Mouse (Mus musculus) ES-E14 (cell line): ENCODE results near the gene Tff1.

Experiments
- CHD2 ChIP-seq: IDR thresholded peaks from 2 replicates; pipeline ENCODE4 v1.6.1; 2014; ENCODE audit warnings: mild to moderate bottlenecking, low read depth, low read length, inconsistent platforms
- HCFC1 ChIP-seq: IDR thresholded peaks from 2 replicates; pipeline ENCODE4 v1.6.1; 2012; ENCODE audit warnings: low read length, inconsistent platforms, borderline replicate concordance; ENCODE audit not compliant: insufficient read depth
- ZNF384 ChIP-seq: IDR thresholded peaks from 2 replicates; pipeline ENCODE4 v1.6.1; 2012; ENCODE audit warnings: low read depth, low read length, inconsistent platforms

- TF ChIP-seq HCFC1, result no peak
- TF ChIP-seq ZNF384, result no peak
- TF ChIP-seq CHD2, result no peak
Observed at GRCm38 (mm10) chr17:31134913-31135312, 30.2 kb downstream of the Tff1 start.
